Mouse (Mus musculus): ENCODE measurements around the gene Ceacam16. TPM values are rescaled to one million over a fixed set of nuclear protein-coding genes. Genes with fewer than 3 reads are reported as not detected.

Gene Ceacam16
- total RNA-seq, 2 experiments from 2014 or later = not detected

DNA sequence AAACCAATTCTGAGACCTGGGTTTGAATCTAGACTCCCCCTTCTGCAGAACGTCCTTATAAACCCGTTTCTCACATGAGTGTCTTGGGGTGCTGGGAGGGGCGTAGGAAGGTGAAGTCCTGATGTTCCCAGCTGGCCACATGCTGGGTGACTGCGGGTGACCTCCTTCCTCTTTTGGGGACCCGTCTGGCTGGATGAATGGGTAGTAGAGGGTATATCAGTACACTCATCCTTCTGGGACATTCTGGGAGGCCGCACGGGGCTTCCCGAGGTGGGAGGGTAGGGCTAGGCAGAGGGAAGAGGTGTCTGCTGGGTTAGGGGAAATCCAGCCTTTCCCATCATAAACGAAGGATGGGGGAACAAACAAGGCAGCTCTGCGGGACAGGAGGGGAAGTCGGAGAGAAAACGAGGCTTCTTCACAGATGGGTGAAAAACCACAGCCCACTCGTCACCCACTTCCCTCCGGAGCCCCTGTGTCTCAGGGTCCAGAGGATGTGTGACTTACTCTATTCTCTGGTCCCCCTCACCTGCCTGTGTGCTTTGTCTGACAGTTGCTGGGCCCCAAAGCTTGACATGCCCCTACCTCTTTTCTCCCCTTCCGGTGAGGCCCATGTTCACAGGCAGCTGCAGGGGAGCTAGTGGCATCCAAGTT, 16.5 kb downstream of the Ceacam16 start:
- intact Hi-C loops (cut with DNase I) = no loop called here
- no peak for DNase-seq (ENCODE audit: low spot score in 2 of 2)

GRCm38 (mm10) chr7:19843561-19843960, 17.5 kb downstream of the Ceacam16 start:
- peak; percentile 44 to 50 for DNase-seq (ENCODE audit: low spot score in 2 of 2)
- intact Hi-C loops (cut with DNase I) = no loop called here

DNA sequence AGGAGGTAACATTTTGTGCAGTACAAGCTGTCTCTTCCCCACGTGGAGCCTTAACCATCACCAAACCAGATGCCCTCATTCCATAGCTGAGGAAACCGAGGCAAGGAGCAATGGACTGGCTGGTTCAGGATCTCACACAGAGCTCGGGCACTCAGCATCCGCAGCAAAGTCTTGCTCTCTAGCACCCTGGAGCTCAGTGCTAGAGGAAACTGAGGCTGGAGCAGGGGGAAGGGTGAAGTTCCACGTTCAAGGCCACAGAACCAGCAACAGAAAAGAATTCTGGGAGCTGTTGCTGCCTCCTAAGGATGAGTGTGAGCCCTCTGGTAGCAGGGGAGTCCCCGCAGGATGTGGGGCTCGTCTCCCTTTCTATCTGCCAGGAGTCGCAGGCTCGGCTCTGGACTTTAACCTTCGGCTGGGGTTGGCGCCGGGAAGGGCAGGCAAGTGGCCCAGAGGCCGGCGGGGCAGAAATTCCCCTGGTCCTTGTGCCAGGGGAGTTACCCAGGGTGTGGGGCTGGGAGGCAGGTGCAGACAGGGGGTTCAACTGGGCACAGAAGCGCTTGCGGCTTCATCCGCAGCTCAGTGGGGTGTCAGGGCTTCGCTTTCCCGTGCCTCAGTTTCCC, 18.1 kb downstream of the Ceacam16 start:
- intact Hi-C loops (cut with DNase I) = no loop called here
- DNase-seq (ENCODE audit: low spot score in 2 of 2) = no peak

DNA sequence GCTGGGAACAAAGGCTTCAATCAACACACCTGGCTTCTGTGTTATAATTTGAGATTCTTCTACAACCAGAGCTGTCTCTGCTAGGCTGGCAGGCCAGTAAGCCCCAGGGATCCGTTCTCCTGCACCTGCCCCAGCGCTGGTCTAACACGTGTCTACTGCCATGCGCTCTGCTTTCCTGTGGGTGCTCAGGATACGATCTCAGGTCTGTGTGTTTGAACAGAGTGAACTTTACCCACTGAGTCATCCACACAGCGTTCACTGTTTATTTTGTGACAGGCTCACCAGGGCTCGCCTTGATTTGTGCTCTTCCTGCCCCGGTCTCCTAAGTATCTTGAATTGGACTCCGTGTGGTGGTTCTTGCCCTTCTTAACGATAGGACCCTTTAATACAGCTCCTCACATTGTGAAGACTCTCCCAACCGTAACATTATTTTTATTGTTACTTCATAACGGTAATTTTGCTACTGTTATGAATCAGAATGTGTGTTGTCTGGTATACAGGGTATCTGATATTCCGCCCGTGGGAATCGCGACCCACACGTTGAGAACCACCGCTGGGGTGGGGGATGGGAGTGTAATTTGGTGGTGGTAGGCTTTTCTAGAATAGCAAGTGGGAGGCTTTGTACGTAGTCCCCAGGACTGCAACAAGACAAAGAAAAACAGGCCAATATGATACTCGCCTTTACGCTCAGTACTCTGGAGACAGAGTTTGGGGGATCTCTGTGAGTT, 19.2 kb downstream of the Ceacam16 start:
- intact Hi-C loops (cut with DNase I) = no loop called here
- no peak for DNase-seq (ENCODE audit: low spot score in 2 of 2)

- no peak for DNase-seq (ENCODE audit: low spot score in 2 of 2)
- intact Hi-C loops (cut with DNase I) = no loop called here
These were observed 20.2 kb downstream of the Ceacam16 start for GRCm38 (mm10) chr7:19840936-19841335.

DNA sequence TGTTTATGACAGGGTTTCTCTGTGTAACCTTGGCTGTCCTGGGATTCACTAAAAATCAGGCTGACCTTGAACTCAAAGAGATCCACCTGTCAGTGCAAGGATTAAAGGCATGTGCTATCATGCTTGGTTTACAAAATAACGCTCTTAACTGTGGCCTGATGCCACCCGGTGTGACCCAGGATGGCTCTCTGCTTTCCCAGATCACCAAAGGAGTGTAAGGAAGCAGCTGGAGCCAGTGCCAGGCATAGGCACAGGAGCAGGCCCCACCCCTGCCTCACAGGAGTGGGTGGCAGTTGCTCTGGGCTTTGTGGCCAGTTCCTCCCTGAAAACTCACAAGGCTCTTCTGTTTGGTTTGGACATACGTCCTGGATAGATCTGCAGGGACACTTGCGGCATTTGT, 20.7 kb downstream of the Ceacam16 start:
- intact Hi-C loops (cut with DNase I) = no loop called here
- no peak for DNase-seq (ENCODE audit: low spot score in 2 of 2)

GRCm38 (mm10) chr7:19836843-19837242, 24.3 kb downstream of the Ceacam16 start:
- DNase-seq (ENCODE audit: low spot score in 2 of 2) = no peak
- intact Hi-C loops (cut with DNase I) = no loop called here

- intact Hi-C loops (cut with DNase I) = no loop called here
These were observed 27.0 kb downstream of the Ceacam16 start for GRCm38 (mm10) chr7:19834055-19834454.

DNA sequence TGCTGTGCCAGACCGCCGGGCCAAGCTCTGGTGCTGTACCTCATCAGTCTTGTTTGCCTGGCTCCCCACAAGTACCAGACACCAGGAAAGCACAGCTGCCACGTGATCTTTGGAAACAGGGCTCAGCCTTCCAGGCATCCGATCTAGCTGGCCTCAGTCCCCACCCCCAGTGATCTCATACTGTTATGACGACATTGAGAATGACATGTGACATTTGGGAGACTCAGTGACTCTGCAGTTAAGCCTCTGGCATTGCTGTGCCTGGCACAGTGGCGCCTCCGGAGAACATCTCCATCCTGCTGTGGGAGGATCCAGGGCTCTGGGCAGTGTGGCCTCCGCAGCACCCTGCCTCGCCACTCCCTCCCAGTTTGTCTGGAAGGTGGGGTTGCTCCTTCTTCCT, 29.3 kb downstream of the Ceacam16 start:
- intact Hi-C loops (cut with DNase I) = no loop called here
- no peak for DNase-seq (ENCODE audit: low spot score in 2 of 2)

More at GRCm38 (mm10) chr7:19834055-19834454, 27.0 kb downstream of the Ceacam16 start:
- DNase-seq (ENCODE audit: low spot score in 2 of 2) = no peak

DNA sequence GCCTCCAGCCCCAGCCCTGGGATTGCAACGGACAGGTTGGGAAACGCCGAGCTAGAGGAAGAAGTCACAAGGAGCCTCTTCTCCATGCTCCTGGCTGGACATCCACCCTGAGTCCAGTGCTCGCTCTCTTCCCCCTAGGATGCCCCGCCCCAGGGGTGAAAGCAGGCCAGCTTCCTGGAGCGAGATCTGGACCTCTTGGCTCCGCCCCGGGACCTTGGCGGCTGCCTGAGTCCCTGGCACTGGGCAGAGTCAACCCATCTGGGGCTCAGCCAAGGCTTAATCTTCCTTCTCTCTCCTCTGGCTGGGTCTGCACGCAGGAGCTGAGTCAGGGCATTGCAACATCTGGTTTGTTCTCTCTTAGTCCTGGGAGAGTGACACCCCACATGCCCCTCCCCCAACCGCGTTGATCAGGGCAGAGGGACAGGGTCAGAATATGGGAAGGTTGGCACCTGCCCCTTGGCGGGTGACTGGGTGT, 30.4 kb downstream of the Ceacam16 start:
- intact Hi-C loops (cut with DNase I) = no loop called here
- DNase-seq (ENCODE audit: low spot score in 2 of 2) = peak in 1 of 2 experiments; percentile 31

- intact Hi-C loops (cut with DNase I) = no loop called here
These were observed 31.4 kb downstream of the Ceacam16 start for GRCm38 (mm10) chr7:19829694-19830093.

DNA sequence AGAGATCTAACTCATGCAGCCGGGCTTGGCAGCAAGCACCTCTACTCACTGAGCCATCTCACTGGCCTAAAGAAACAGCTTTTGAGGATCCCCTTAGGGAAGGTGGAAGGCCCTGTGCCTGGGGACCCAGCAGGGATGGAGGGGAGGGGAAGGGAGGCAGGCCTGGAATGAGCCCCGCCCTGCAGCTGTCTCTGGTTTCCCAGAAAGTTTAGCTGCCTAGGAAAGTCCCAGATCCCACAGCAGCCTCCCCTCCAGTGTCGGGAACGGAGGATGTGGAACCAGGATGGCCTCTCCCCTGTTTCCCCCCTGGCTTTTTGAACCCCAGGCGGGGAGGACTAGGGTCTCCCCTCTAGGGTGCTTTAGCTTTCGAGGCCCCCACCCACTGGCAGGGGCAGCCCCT, 34.3 kb downstream of the Ceacam16 start:
- no peak for DNase-seq (ENCODE audit: low spot score in 2 of 2)
- intact Hi-C loops (cut with DNase I) = no loop called here

More at GRCm38 (mm10) chr7:19829694-19830093, 31.4 kb downstream of the Ceacam16 start:
- no peak for DNase-seq (ENCODE audit: low spot score in 2 of 2)

DNA sequence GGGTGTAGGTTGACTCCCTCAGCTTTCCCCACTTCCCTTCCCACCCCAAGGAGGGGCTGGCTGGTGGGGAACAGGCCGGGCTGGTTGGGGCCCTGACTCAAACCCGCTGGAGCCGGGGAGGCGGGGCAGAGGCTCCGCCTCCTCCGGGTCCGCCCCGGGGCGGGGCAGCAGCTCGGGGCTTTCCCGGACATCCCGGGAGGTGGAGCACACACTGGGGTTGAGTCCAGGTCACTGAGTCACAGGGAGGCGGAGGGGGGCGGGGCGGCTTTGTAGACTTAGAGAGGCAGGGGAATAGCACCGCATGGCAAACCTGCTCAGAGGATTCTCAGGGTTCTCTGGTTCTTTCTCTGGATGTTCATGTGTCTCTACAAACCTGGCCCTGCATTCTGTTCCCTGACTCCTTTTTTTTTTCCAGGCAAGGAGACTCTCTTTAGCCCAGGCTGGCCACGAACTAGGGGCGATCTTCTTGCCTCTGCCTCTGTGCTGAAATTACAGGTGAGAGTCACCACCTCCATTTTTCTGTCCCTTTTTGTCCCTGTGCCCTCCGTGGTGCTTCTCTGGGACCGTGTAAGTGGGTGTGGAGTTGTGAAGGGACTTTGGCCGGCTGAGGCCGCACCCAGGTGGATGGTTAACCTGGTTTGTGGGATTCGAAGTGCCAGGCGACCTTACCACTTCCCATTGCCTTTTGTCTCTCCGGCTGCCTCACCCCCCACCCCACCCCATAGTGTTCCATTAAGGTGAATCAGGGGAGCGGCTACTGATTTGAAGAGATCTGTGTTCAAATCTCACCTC, 36.7 kb downstream of the Ceacam16 start:
- no peak for DNase-seq (ENCODE audit: low spot score in 2 of 2)
- intact Hi-C loops (cut with DNase I) = no loop called here

DNA sequence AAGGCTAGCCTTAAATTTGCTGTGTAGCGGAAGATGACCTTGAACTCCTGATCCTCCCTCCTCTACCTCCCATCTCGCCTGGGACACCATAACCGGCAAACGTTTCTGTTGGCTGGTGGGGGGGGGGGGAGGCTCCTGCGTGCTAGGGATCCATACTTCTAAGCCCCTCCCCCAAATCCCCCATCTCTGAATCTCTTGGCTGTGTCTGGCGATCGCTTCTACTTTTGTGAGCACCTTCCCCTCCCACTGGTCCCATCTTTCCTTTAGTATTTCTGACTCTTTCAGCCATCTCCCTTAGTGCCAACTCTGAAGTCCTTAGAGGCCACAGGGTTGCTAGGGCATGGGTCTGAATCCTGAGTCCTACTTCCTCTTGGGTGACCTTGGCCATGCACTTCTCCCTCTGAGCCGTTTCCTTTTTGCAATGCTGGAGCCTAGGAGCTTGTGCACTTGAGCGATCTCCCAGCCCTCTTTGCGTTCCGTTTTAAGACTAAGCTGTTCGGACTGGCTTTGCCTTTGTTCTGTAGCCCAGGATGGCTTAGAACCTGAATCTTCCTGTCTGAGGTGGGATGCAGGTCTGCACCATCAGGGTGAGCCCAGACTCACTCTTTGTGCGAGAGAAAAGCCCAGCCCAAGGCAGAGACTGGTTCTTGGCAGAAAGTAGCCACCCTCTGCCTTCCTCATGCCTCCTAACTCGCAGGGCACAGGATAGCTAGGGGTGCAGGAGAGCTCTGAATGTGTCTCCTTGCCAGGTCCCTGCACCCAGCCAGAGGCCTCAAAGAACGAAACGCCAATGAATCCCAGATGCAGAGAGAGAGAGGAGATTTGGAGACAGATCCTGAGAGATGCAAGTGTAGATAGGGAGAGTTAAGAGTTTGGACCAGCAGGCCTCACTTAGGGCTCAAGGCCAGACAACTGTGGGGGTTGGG, 37.6 kb downstream of the Ceacam16 start:
- intact Hi-C loops (cut with DNase I) = no loop called here
- no peak for DNase-seq (ENCODE audit: low spot score in 2 of 2)

GRCm38 (mm10) chr7:19822604-19823058, 38.5 kb downstream of the Ceacam16 start, which contains the start of gene Bcl3:
Gene Bcl3, minus strand, starts transcription at chr7:19822770.
- DNase-seq (ENCODE audit: low spot score in 2 of 2) = no peak
- intact Hi-C loops (cut with DNase I) = no loop called here

DNA sequence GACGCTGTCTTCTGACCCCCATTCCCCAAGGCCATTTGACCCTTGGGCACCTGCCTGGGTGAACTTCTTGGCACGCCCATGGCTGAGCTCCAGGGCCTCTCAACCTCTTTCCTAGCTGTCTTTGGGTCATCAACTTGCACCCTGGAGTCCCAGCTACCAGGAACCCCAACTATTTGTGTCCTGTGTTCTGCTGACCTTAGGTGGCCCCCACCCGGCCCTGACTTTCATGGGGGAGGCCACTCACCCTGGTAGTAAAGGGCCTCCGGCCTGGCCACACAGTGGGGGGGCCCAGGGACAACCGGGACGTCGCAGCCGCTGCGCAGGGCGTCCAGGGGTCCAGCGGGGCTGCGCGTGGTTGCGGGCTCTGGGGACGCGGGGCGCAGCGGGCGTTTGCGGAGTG, 38.9 kb downstream of the Ceacam16 start:
- no peak for DNase-seq (ENCODE audit: low spot score in 2 of 2)
- intact Hi-C loops (cut with DNase I) = no loop called here

DNA sequence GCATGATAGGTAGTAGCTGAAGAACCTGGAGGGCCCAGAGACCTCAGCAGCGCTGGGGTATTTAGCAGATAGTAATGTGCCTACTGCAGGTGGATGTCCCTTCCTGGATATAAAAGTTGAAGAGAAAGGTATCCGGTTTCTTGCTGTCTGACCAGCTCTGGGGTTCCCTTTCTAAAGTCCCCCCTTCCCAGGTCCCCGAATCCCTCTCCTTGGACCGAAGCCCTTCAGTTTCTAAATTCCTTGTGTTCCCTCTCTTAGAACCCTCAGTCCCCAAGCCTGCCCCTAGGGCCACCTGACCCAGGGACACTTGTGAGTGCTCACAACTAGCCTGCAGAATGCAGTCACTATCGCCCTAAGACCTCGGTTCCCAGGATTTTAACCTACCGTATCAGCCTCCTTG, 39.5 kb downstream of the Ceacam16 start:
- intact Hi-C loops (cut with DNase I) = no loop called here
- DNase-seq (ENCODE audit: low spot score in 2 of 2) = no peak

- no peak for DNase-seq (ENCODE audit: low spot score in 2 of 2)
- intact Hi-C loops (cut with DNase I) = no loop called here
These were observed 40.6 kb downstream of the Ceacam16 start for GRCm38 (mm10) chr7:19820347-19821048.

Data from left cerebral cortex, postnatal 36 days (tissue).